Mouse (Mus musculus) common myeloid progenitor, adult 5-6 weeks (primary cell): Measurements from ENCODE around the gene Sars. TPM values are rescaled to one million over a fixed set of nuclear protein-coding genes. Genes with fewer than 3 reads are reported as not detected.

Experiments used
- ATAC-seq: replicated peaks from 2 replicates; pipeline ENCODE4 v1.8.0; 2016; ENCODE audit warnings: low read depth, mild to moderate bottlenecking, moderate TSS enrichment, inconsistent platforms; ENCODE audit not compliant: poor library complexity, severe bottlenecking
- total RNA-seq: library from RNA; stranded (forward); fragments of 200-1000, 187-1606 nt; gene quantifications from 2 replicates; pipeline ENCODE4 v1.2.3, GENCODE M21; 2017

The Sars gene
- total RNA-seq, 1 experiment from 2014 or later: 329 TPM

- no peak for ATAC-seq
Measured at GRCm38 (mm10) chr3:108400442-108400841, 44.6 kb downstream of the Sars start.

- no peak for ATAC-seq
Measured at GRCm38 (mm10) chr3:108398281-108398680, 46.7 kb downstream of the Sars start.

- ATAC-seq: no peak
Measured at GRCm38 (mm10) chr3:108392793-108393192, 52.2 kb downstream of the Sars start.

- no peak for ATAC-seq
Measured at GRCm38 (mm10) chr3:108392299-108392698, 52.7 kb downstream of the Sars start.

- ATAC-seq: peak; percentile 98
Measured at GRCm38 (mm10) chr3:108389111-108389545, 55.9 kb downstream of the Sars start.

GRCm38 (mm10) chr3:108386186-108386585, 58.8 kb downstream of the Sars start:
- no peak for ATAC-seq

GRCm38 (mm10) chr3:108384425-108384824, 60.6 kb downstream of the Sars start:
- no peak for ATAC-seq

- peak; percentile 81 for ATAC-seq
Measured at GRCm38 (mm10) chr3:108383485-108384354, 61.3 kb downstream of the Sars start, which contains the start of gene Psrc1. Gene Psrc1 (plus strand): TSS chr3:108383839.

- no peak for ATAC-seq
Measured at GRCm38 (mm10) chr3:108381945-108382875, 62.8 kb downstream of the Sars start.

GRCm38 (mm10) chr3:108380695-108381094, 64.3 kb downstream of the Sars start:
- peak; percentile 36; the same call in 1 of the 2 replicates for ATAC-seq

- peak; percentile 29; the same call in 1 of the 2 replicates for ATAC-seq
Measured at GRCm38 (mm10) chr3:108378875-108379663, 65.9 kb downstream of the Sars start.

Other genes with a start within 250 kb of the Sars start
- gene Cyb561d1, start 244.0 kb downstream of the Sars start, total RNA-seq: 3.8 and 4.1 TPM in 2 replicates
- 2.9 and 5.9 TPM in 2 replicates for gene Atxn7l2, start 234.3 kb downstream of the Sars start, total RNA-seq
- gene Sypl2, start 218.6 kb downstream of the Sars start, total RNA-seq: not detected in 2 replicates
- gene Psma5, start 188.3 kb downstream of the Sars start, total RNA-seq: 240 and 241 TPM in 2 replicates
- 13.9 and 22.5 TPM in 2 replicates for gene Sort1, start 161.1 kb downstream of the Sars start, total RNA-seq
- not detected in 2 replicates for gene Mybphl, start 80.3 kb downstream of the Sars start, total RNA-seq
- gene Psrc1, start 61.4 kb downstream of the Sars start, total RNA-seq: 29.3 and 31.6 TPM in 2 replicates
- gene Celsr2, start 29.7 kb downstream of the Sars start, total RNA-seq: 0.24 and 2.7 TPM in 2 replicates
- gene 1700013F07Rik, start 88.9 kb upstream of the Sars start, total RNA-seq: not detected in 2 replicates
- 0.32 and 3.4 TPM in 2 replicates for gene 5330417C22Rik, start 91.3 kb upstream of the Sars start, total RNA-seq
- 29.2 and 33.6 TPM in 2 replicates for gene Tmem167b, start 117.3 kb upstream of the Sars start, total RNA-seq
- 19.2 and 19.5 TPM in 2 replicates for gene Taf13, start 126.5 kb upstream of the Sars start, total RNA-seq
- gene Wdr47, start 146.1 kb upstream of the Sars start, total RNA-seq: 5.0 and 10.3 TPM in 2 replicates
- 87.6 and 91.5 TPM in 2 replicates for gene Clcc1, start 208.7 kb upstream of the Sars start, total RNA-seq